In genomic region chr2:179998431-179998830, GRCm38 (mm10) we compare ENCODE assay signal across 29 mouse cellular contexts. TPM values are rescaled to one million over a fixed set of nuclear protein-coding genes. Genes with fewer than 3 reads are reported as not detected.
DNase-seq lines count a peak whose midpoint lies in the region; ATAC-seq and TF ChIP-seq lines count a peak whose summit lies in the region.
"Had no signal": no experiment of that assay in that cellular context is flagged by ENCODE, and none has a peak within 500 bp of the region (broad histone marks: within the 10 kb centered on the region; RNA-seq: fewer than 3 reads in every experiment).

No protein-coding gene starts in this region.

- H3K9ac ChIP-seq in liver, postnatal 0 days (replicated peaks), result no peak overlapping the region
- H3K9ac ChIP-seq in liver, embryonic 12.5 days, result no peak overlapping the region
- H3K9ac ChIP-seq: forebrain, embryonic 15.5 days; heart, embryonic 13.5 days; hindbrain, embryonic 14.5 days had no signal

- no peak overlapping the region for H3K4me3 ChIP-seq in liver, postnatal 0 days (ENCODE audit: low read depth, low read length)
- H3K4me3 ChIP-seq in liver, embryonic 12.5 days, result no peak overlapping the region
- H3K4me3 ChIP-seq: forebrain, embryonic 10.5 days; forebrain, embryonic 15.5 days; heart, embryonic 13.5 days had no signal

- H3K36me3 ChIP-seq in liver, postnatal 0 days (replicated peaks; ENCODE audit: insufficient read depth, low read length), result no peaks in the 10 kb centered on the region
- H3K36me3 ChIP-seq in liver, embryonic 12.5 days, result no peaks in the 10 kb centered on the region
- H3K36me3 ChIP-seq: forebrain, embryonic 10.5 days; forebrain, embryonic 15.5 days; G1E; heart, embryonic 13.5 days had no signal

- WGBS in liver, postnatal 0 days (ENCODE audit: insufficient replicate concordance), result 54% methylated on average over 4 of the region's 4 CpGs
- WGBS in liver, embryonic 12.5 days (ENCODE audit: insufficient replicate concordance), result 51% methylated on average over 4 of the region's 4 CpGs

- no peak overlapping the region for H3K4me2 ChIP-seq in liver, postnatal 0 days (ENCODE audit: low read depth, low read length)
- H3K4me2 ChIP-seq in liver, embryonic 12.5 days, result no peak overlapping the region
- H3K4me2 ChIP-seq: forebrain, embryonic 15.5 days; heart, embryonic 13.5 days; hindbrain, embryonic 14.5 days had no signal

- H3K9me3 ChIP-seq in liver, postnatal 0 days (ENCODE audit: low read length), result no peaks in the 10 kb centered on the region
- no peaks in the 10 kb centered on the region for H3K9me3 ChIP-seq in liver, embryonic 12.5 days (replicated peaks)
- H3K9me3 ChIP-seq: forebrain, embryonic 10.5 days; forebrain, embryonic 15.5 days; G1E; heart, embryonic 13.5 days had no signal

- ATAC-seq in liver, postnatal 0 days, result no peak
- no peak for ATAC-seq in liver, embryonic 12.5 days
- ATAC-seq: activated CD4-positive, CD25-positive, alpha-beta regulatory T cell, adult 4 months; CD4-positive, CD25-positive, alpha-beta regulatory T cell, adult 4 months; forebrain, embryonic 15.5 days; hindbrain, postnatal 0 days; inflammation-experienced regulatory T-cells, adult 6 months; intestine, embryonic 16.5 days; Patski had no signal

- H3K4me1 ChIP-seq in liver, postnatal 0 days (ENCODE audit: insufficient read depth), result no peaks in the 10 kb centered on the region
- H3K4me1 ChIP-seq in liver, embryonic 12.5 days, result no peaks in the 10 kb centered on the region
- H3K4me1 ChIP-seq: forebrain, embryonic 10.5 days; forebrain, embryonic 15.5 days; heart, embryonic 13.5 days had no signal

- H3K27me3 ChIP-seq in liver, postnatal 0 days (ENCODE audit: insufficient read depth, low read length), result no peaks in the 10 kb centered on the region
- H3K27me3 ChIP-seq in liver, embryonic 12.5 days (replicated peaks), result 0 out of 2 replicates have a peak, but pooled peaks cover 3% of the 10 kb centered on the region
- H3K27me3 ChIP-seq: forebrain, embryonic 15.5 days; heart, embryonic 13.5 days had no signal

- TF ChIP-seq EP300 in liver, postnatal 0 days (IDR thresholded peaks at IDR 0.05; ENCODE audit: low read depth), result no peak

- no peak overlapping the region for H3K27ac ChIP-seq in liver, postnatal 0 days (ENCODE audit: low read depth)
- H3K27ac ChIP-seq in liver, embryonic 12.5 days, result no peak overlapping the region
- H3K27ac ChIP-seq: forebrain, embryonic 10.5 days; forebrain, embryonic 15.5 days; heart, embryonic 13.5 days; hindbrain, embryonic 14.5 days; hindbrain, postnatal 0 days had no signal

- TF ChIP-seq CTCF in liver, postnatal 0 days (IDR thresholded peaks at IDR 0.05; ENCODE audit: low read depth), result no peak

- DNase-seq in gastrocnemius, postnatal 25 days, result peak; percentile 1
- DNase-seq in gastrocnemius, postnatal 4 days (ENCODE audit: low spot score in 2 of 2), result no peak
- DNase-seq in liver, postnatal 0 days, result peak; percentile 8
- peak; percentile 90 for DNase-seq in R1 (ENCODE audit: low read depth, low spot score)
- DNase-seq in layer of hippocampus, postnatal 10 days (ENCODE audit: low spot score in 2 of 2), result no peak
- no peak for DNase-seq in layer of hippocampus, postnatal 36 days
- DNase-seq: adrenal gland, adult 8-10 months; adrenal gland, postnatal 25 days; cerebellum, adult 11-12 months; cerebellum, adult 8-10 months; cerebellum, postnatal 10 days; cerebellum, postnatal 36 days; embryo, embryonic 11 days; gastrocnemius, postnatal 36 days; heart, adult 18-20 months; heart, postnatal 14 days; heart, postnatal 4 days had no signal

RNA-seq across cellular contexts. Expression of gene Taf4, which starts 22.0 kb away (rescaled TPM):
- 1 to 10 TPM; 7.2 to 9.9 TPM for total RNA-seq in gastrocnemius, postnatal 25 days (2021)
- 10 to 100 TPM; 14.1 to 15.7 TPM for total RNA-seq in gastrocnemius, postnatal 4 days (2021)
- 1.7 TPM in 2 replicates for polyA plus RNA-seq in liver, postnatal 0 days (2015; fragmentation: Nextera tagmentation; extraction: Ambion mirVana)
- 2.2 and 2.6 TPM in 2 replicates for polyA plus RNA-seq in liver, embryonic 12.5 days (2016; fragmentation: Nextera tagmentation; extraction: Ambion mirVana)
- 10 to 100 TPM; 18.7 to 19.0 TPM for total RNA-seq in layer of hippocampus, postnatal 10 days (2021)
- 10 to 100 TPM; 21.3 to 22.4 TPM for total RNA-seq in layer of hippocampus, postnatal 36 days (2021)

RNA-seq across cellular contexts. Expression of gene Lsm14b, which starts 26.4 kb away (rescaled TPM):
- 10 to 100 TPM; 39.7 to 43.9 TPM for total RNA-seq in gastrocnemius, postnatal 25 days (2021)
- total RNA-seq in gastrocnemius, postnatal 4 days (2021), result 10 to 100 TPM; 48.3 to 50.8 TPM
- polyA plus RNA-seq in liver, postnatal 0 days (2015; fragmentation: Nextera tagmentation; extraction: Ambion mirVana), result 1.6 and 1.7 TPM in 2 replicates
- 2.4 and 2.7 TPM in 2 replicates for polyA plus RNA-seq in liver, embryonic 12.5 days (2016; fragmentation: Nextera tagmentation; extraction: Ambion mirVana)
- total RNA-seq in layer of hippocampus, postnatal 10 days (2021), result 100 to 1,000 TPM; 129 to 134 TPM
- 100 to 1,000 TPM in 1 of 2 experiments, 10 to 100 TPM in 1; 97.5 to 105 TPM for total RNA-seq in layer of hippocampus, postnatal 36 days (2021)

RNA-seq across cellular contexts. Expression of gene Psma7, which starts 43.8 kb away (rescaled TPM):
- 100 to 1,000 TPM; 115 to 123 TPM for total RNA-seq in gastrocnemius, postnatal 25 days (2021)
- 100 to 1,000 TPM; 201 TPM for total RNA-seq in gastrocnemius, postnatal 4 days (2021)
- 264 and 278 TPM in 2 replicates for polyA plus RNA-seq in liver, postnatal 0 days (2015; fragmentation: Nextera tagmentation; extraction: Ambion mirVana)
- polyA plus RNA-seq in liver, embryonic 12.5 days (2016; fragmentation: Nextera tagmentation; extraction: Ambion mirVana), result 455 and 456 TPM in 2 replicates
- 100 to 1,000 TPM; 215 to 226 TPM for total RNA-seq in layer of hippocampus, postnatal 10 days (2021)
- 100 to 1,000 TPM; 164 to 173 TPM for total RNA-seq in layer of hippocampus, postnatal 36 days (2021)

RNA-seq across cellular contexts. Expression of gene Ss18l1, which starts 43.9 kb away (rescaled TPM):
- total RNA-seq in gastrocnemius, postnatal 25 days (2021), result 1 to 10 TPM; 1.7 to 2.2 TPM
- 1 to 10 TPM; 3.7 to 4.3 TPM for total RNA-seq in gastrocnemius, postnatal 4 days (2021)
- 0.50 and 0.62 TPM in 2 replicates for polyA plus RNA-seq in liver, postnatal 0 days (2015; fragmentation: Nextera tagmentation; extraction: Ambion mirVana)
- polyA plus RNA-seq in liver, embryonic 12.5 days (2016; fragmentation: Nextera tagmentation; extraction: Ambion mirVana), result 1.3 and 1.6 TPM in 2 replicates
- 10 to 100 TPM; 38.0 to 40.6 TPM for total RNA-seq in layer of hippocampus, postnatal 10 days (2021)
- total RNA-seq in layer of hippocampus, postnatal 36 days (2021), result 10 to 100 TPM; 42.2 to 43.7 TPM

Comparison
In these comparisons a context has a peak if more than half of its experiments do, and no peak if none do; other contexts are left out.
1. DNase-seq: peak in gastrocnemius, postnatal 25 days (single experiment), liver, postnatal 0 days (single experiment) and R1 (single experiment); none in gastrocnemius, postnatal 4 days (0 of 2), layer of hippocampus, postnatal 10 days (0 of 2) and layer of hippocampus, postnatal 36 days (0 of 2).